Mouse (Mus musculus) CH12.LX (cell line): ENCODE results near the gene Tbc1d14. TPM values are rescaled to one million over a fixed set of nuclear protein-coding genes. Genes with fewer than 3 reads are reported as not detected.

Source experiments
- DNase-seq: peaks from one replicate; pipeline ENCODE4 v3.0.0-alpha.2; 2013; ENCODE audit errors: extremely low read depth
- H3K27ac ChIP-seq: 2 replicates; pipeline ENCODE4 v1.5.1; 2012; ENCODE audit warnings: low read depth, mild to moderate bottlenecking, control low read depth, moderate library complexity; ENCODE audit not compliant: insufficient read depth
- H3K27me3 ChIP-seq: replicated peaks from 2 replicates; pipeline ENCODE3; 2012; ENCODE audit warnings: inconsistent platforms
- H3K36me3 ChIP-seq, 2 experiments: replicated peaks in 1 of 2; 2 replicates each; pipeline versions ENCODE3 to v1.6.1; 2012; ENCODE audit warnings: inconsistent platforms in 1 of 2, low read length in 1 of 2, mild to moderate bottlenecking in 1 of 2, mixed read lengths in 1 of 2, moderate library complexity in 1 of 2; ENCODE audit not compliant: control insufficient read depth in 1 of 2, insufficient read depth in 1 of 2
- H3K4me1 ChIP-seq, 2 experiments: 2 replicates each; pipeline ENCODE4 v1.6.1; 2012; ENCODE audit warnings: inconsistent platforms in 1 of 2, moderate library complexity in 1 of 2; ENCODE audit not compliant: insufficient read depth in 2 of 2, control insufficient read depth in 1 of 2
- H3K4me2 ChIP-seq: 2 replicates; pipeline ENCODE4 v1.6.1; 2012; ENCODE audit warnings: low read depth, mild to moderate bottlenecking, control low read depth; ENCODE audit not compliant: poor library complexity, insufficient read depth, severe bottlenecking
- H3K4me3 ChIP-seq, 3 experiments: fragments of 150-350 bp in 1 of 3; sonication (generic) in 1 of 3; replicated peaks in 1 of 3; 2 replicates each; pipeline versions ENCODE3 to v1.5.1; 2011 to 2012; ENCODE audit warnings: low read depth in 2 of 3, low read length in 2 of 3, mild to moderate bottlenecking in 2 of 3, moderate library complexity in 2 of 3, control low read depth in 1 of 3, improper control_type of control experiment in 1 of 3, inconsistent platforms in 1 of 3, mixed read lengths in 1 of 3; ENCODE audit not compliant: poor library complexity in 1 of 3
- H3K79me2 ChIP-seq: replicated peaks from 2 replicates; pipeline ENCODE4 v1.6.1; 2012; ENCODE audit warnings: mild to moderate bottlenecking, moderate library complexity; ENCODE audit not compliant: control insufficient read depth, poor library complexity, insufficient read depth, severe bottlenecking; ENCODE audit errors: extremely low read depth
- H3K9ac ChIP-seq: 2 replicates; pipeline ENCODE4 v1.6.1; 2012; ENCODE audit warnings: low read depth, mild to moderate bottlenecking, control low read depth, moderate library complexity; ENCODE audit not compliant: insufficient read depth
- H3K9me3 ChIP-seq: replicated peaks from 2 replicates; pipeline ENCODE3; 2012; ENCODE audit warnings: low read length, inconsistent platforms, mixed read lengths
- BHLHE40 ChIP-seq: IDR thresholded peaks from 2 replicates; pipeline ENCODE4 v1.6.1; 2011; ENCODE audit warnings: mild to moderate bottlenecking, low read depth, low read length, improper control_type of control experiment
- CHD1 ChIP-seq: IDR thresholded peaks from 2 replicates; pipeline ENCODE4 v1.6.1; 2012; ENCODE audit warnings: low read depth, low read length, improper control_type of control experiment, inconsistent platforms
- E2F4 ChIP-seq: IDR thresholded peaks from 2 replicates; pipeline ENCODE4 v1.6.1; 2011; ENCODE audit warnings: low read depth, low read length, improper control_type of control experiment; ENCODE audit not compliant: insufficient replicate concordance
- EP300 ChIP-seq: IDR thresholded peaks from 2 replicates; pipeline ENCODE4 v1.6.1; 2011; ENCODE audit warnings: low read length, improper control_type of control experiment
- ETS1 ChIP-seq: conservative IDR thresholded peaks from 2 replicates; pipeline ENCODE4 v1.6.1; 2012; ENCODE audit warnings: low read depth, mild to moderate bottlenecking, inconsistent platforms, low read length, improper control_type of control experiment, moderate library complexity
- GABPA ChIP-seq: IDR thresholded peaks from 2 replicates; pipeline ENCODE4 v1.6.1; 2012; ENCODE audit warnings: low read depth, low read length, improper control_type of control experiment, inconsistent platforms; ENCODE audit not compliant: insufficient replicate concordance
- IRF4 ChIP-seq: IDR thresholded peaks from 2 replicates; pipeline ENCODE4 v1.6.1; 2014; ENCODE audit warnings: low read depth, mild to moderate bottlenecking, inconsistent platforms, low read length, improper control_type of control experiment
- JUN ChIP-seq: IDR thresholded peaks from 2 replicates; pipeline ENCODE4 v1.6.1; 2011; ENCODE audit warnings: low read depth, mild to moderate bottlenecking, low read length, improper control_type of control experiment, moderate library complexity; ENCODE audit not compliant: insufficient read depth
- JUND ChIP-seq: conservative IDR thresholded peaks from 2 replicates; pipeline ENCODE4 v1.6.1; 2011; ENCODE audit warnings: low read depth, low read length, improper control_type of control experiment
- KAT2A ChIP-seq: IDR thresholded peaks from 2 replicates; pipeline ENCODE4 v1.6.1; 2012; ENCODE audit warnings: low read length, improper control_type of control experiment, inconsistent platforms; ENCODE audit not compliant: insufficient replicate concordance
- MAX ChIP-seq: IDR thresholded peaks from 2 replicates; pipeline ENCODE4 v1.6.1; 2011; ENCODE audit warnings: low read length, improper control_type of control experiment
- MAZ ChIP-seq: IDR thresholded peaks from 2 replicates; pipeline ENCODE4 v1.6.1; 2012; ENCODE audit warnings: low read depth, mild to moderate bottlenecking, inconsistent platforms, low read length, improper control_type of control experiment, moderate library complexity
- MEF2A ChIP-seq: IDR thresholded peaks from 2 replicates; pipeline ENCODE4 v1.6.1; 2014; ENCODE audit warnings: low read depth, mild to moderate bottlenecking, inconsistent platforms, low read length, improper control_type of control experiment, borderline replicate concordance
- MXI1 ChIP-seq: IDR thresholded peaks from 2 replicates; pipeline ENCODE4 v1.6.1; 2011; ENCODE audit warnings: mild to moderate bottlenecking, low read depth, low read length, improper control_type of control experiment
- MYC ChIP-seq: IDR thresholded peaks from 2 replicates; pipeline ENCODE4 v1.6.1; 2011; ENCODE audit warnings: low read depth, mild to moderate bottlenecking, improper control_type of control experiment, low read length
- NRF1 ChIP-seq: IDR thresholded peaks from 2 replicates; pipeline ENCODE4 v1.6.1; 2014; ENCODE audit warnings: low read depth, mild to moderate bottlenecking, inconsistent platforms, low read length, improper control_type of control experiment, moderate library complexity
- POLR2A ChIP-seq: IDR thresholded peaks from 2 replicates; pipeline ENCODE4 v1.6.1; 2011; ENCODE audit warnings: low read depth, mild to moderate bottlenecking, improper control_type of control experiment, low read length
- POLR2AphosphoS2 ChIP-seq: IDR thresholded peaks from 2 replicates; pipeline ENCODE4 v1.6.1; 2011; ENCODE audit warnings: low read depth, low read length, improper control_type of control experiment
- RCOR1 ChIP-seq: conservative IDR thresholded peaks from 2 replicates; pipeline ENCODE4 v1.6.1; 2012; ENCODE audit warnings: low read depth, mild to moderate bottlenecking, inconsistent platforms, low read length, improper control_type of control experiment
- SIN3A ChIP-seq: IDR thresholded peaks from 2 replicates; pipeline ENCODE4 v1.6.1; 2012; ENCODE audit warnings: low read length, improper control_type of control experiment, inconsistent platforms
- TBP ChIP-seq: conservative IDR thresholded peaks from 2 replicates; pipeline ENCODE4 v1.6.1; 2011; ENCODE audit warnings: low read depth, low read length, improper control_type of control experiment
- TCF12 ChIP-seq: IDR thresholded peaks from 2 replicates; pipeline ENCODE4 v1.6.1; 2014; ENCODE audit warnings: low read depth, mild to moderate bottlenecking, inconsistent platforms, low read length, improper control_type of control experiment
- USF1 ChIP-seq: IDR thresholded peaks from 2 replicates; pipeline ENCODE4 v1.6.1; 2014; ENCODE audit warnings: low read depth, mild to moderate bottlenecking, inconsistent platforms, low read length, improper control_type of control experiment
- USF2 ChIP-seq: conservative IDR thresholded peaks from 2 replicates; pipeline ENCODE4 v1.6.1; 2011; ENCODE audit warnings: low read depth, low read length, improper control_type of control experiment
- ZC3H11A ChIP-seq: IDR thresholded peaks from 2 replicates; pipeline ENCODE4 v1.6.1; 2012; ENCODE audit warnings: low read depth, mild to moderate bottlenecking, inconsistent platforms, low read length, improper control_type of control experiment
- ZKSCAN1 ChIP-seq: IDR thresholded peaks from 2 replicates; pipeline ENCODE4 v1.6.1; 2012; ENCODE audit warnings: low read depth, inconsistent platforms, low read length, improper control_type of control experiment, borderline replicate concordance
- ZMIZ1 ChIP-seq: IDR thresholded peaks from 2 replicates; pipeline ENCODE4 v1.6.1; 2012; ENCODE audit warnings: low read depth, mild to moderate bottlenecking, inconsistent platforms, low read length, improper control_type of control experiment
- dilution Hi-C: fragments of 300-500 bp; cut with MboI; formaldehyde crosslinking; loops from 2 replicates; pipeline ENCODE4 v1.14.3; 2020; ENCODE audit warnings: low sequenced_read_pairs; ENCODE audit not compliant: extremely low pct_unique_long_range_greater_than_20kb, extremely low pct_ligation_motif_present
- in situ Hi-C: fragments of 300-500 bp; cut with MboI; formaldehyde crosslinking; loops from 3 replicates; pipeline ENCODE4 v1.14.3; 2019; ENCODE audit warnings: low sequenced_read_pairs, low pct_ligation_motif_present, low pct_unique_long_range_greater_than_20kb, mixed read lengths
- polyA plus RNA-seq: library from polyadenylated mRNA; unstranded; fragments of >175 nt; gene quantifications from 2 replicates; pipeline ENCODE4 v1.2.1, GENCODE M21; 2012; ENCODE audit warnings: low read depth; ENCODE audit not compliant: insufficient read length
- total RNA-seq, 2 experiments: library from RNA; depleted of rRNA; stranded (reverse); fragments of 300-350 nt in 1 of 2; fragments of >200 nt in 1 of 2; gene quantifications; 2 replicates each; pipeline ENCODE4 v1.2.3; 2012 to 2014

Tbc1d14 gene
- total and polyA plus RNA-seq, 3 experiments: 5.7 to 29.1 (median 10.1) TPM

- H3K4me1 ChIP-seq: peaks cover 30 to 85% of the 10 kb centered on the region in 2 experiments
- in situ Hi-C loops: no loop called here
- peaks cover 5% of the 10 kb centered on the region; the same call in 1 of the 2 replicates for H3K79me2 ChIP-seq
- no peaks in the 10 kb centered on the region for H3K27me3 ChIP-seq
- no peak for TF ChIP-seq KAT2A
- no peak for TF ChIP-seq TBP
- no peak for TF ChIP-seq MAZ
- TF ChIP-seq POLR2AphosphoS2: no peak
- no peak for TF ChIP-seq MXI1
- no peak for TF ChIP-seq ETS1
- no peak for TF ChIP-seq ZMIZ1
- TF ChIP-seq RCOR1: no peak
- no peak for TF ChIP-seq E2F4
- TF ChIP-seq MEF2A: no peak
- no peak for TF ChIP-seq JUN
- no peak for TF ChIP-seq USF2
- no peak for TF ChIP-seq USF1
- no peak for TF ChIP-seq EP300
- TF ChIP-seq TCF12: no peak
- peaks cover 0 to 18% of the 10 kb centered on the region in 2 experiments for H3K36me3 ChIP-seq
- no peak for DNase-seq
- H3K9ac ChIP-seq: no peak overlapping the region
- no peak overlapping the region for H3K27ac ChIP-seq
- H3K9me3 ChIP-seq: no peaks in the 10 kb centered on the region
- no peak overlapping the region for H3K4me3 ChIP-seq
- no peak overlapping the region for H3K4me2 ChIP-seq
- dilution Hi-C loops: no loop called here
Observed at GRCm38 (mm10) chr5:36552391-36552790, 40.7 kb downstream of the Tbc1d14 start.

GRCm38 (mm10) chr5:36549243-36549642 is 43.8 kb downstream of the Tbc1d14 start:
- in situ Hi-C loops: no loop called here
- H3K9me3 ChIP-seq: no peaks in the 10 kb centered on the region
- no peaks in the 10 kb centered on the region for H3K27me3 ChIP-seq
- peak; percentile 53 for DNase-seq
- no peak overlapping the region for H3K4me2 ChIP-seq
- peaks cover 5% of the 10 kb centered on the region; the same call in 1 of the 2 replicates for H3K79me2 ChIP-seq
- peaks cover 0 to 36% of the 10 kb centered on the region in 2 experiments for H3K36me3 ChIP-seq
- no peak overlapping the region for H3K9ac ChIP-seq
- TF ChIP-seq ZMIZ1: no peak
- TF ChIP-seq MYC: no peak
- no peak for TF ChIP-seq NRF1
- TF ChIP-seq E2F4: no peak
- no peak for TF ChIP-seq ZKSCAN1
- TF ChIP-seq CHD1: no peak
- no peak for TF ChIP-seq MAX
- TF ChIP-seq BHLHE40: no peak
- no peak for TF ChIP-seq ZC3H11A
- TF ChIP-seq USF1: no peak
- no peak for TF ChIP-seq ETS1
- TF ChIP-seq GABPA: no peak
- TF ChIP-seq POLR2A: no peak
- no peak for TF ChIP-seq MXI1
- no peak for TF ChIP-seq IRF4
- TF ChIP-seq JUN: no peak
- no peak for TF ChIP-seq MEF2A
- TF ChIP-seq JUND: no peak
- TF ChIP-seq SIN3A: no peak
- TF ChIP-seq, all 38 proteins: peak for 0
- dilution Hi-C loops: no loop called here
- peak overlapping the region in 1 of 3 experiments; percentile 42 for H3K4me3 ChIP-seq
- no peak overlapping the region for H3K27ac ChIP-seq
- H3K4me1 ChIP-seq: peaks cover 29 to 72% of the 10 kb centered on the region in 2 experiments
